Mouse (Mus musculus): ENCODE data around the gene Elob. TPM values are rescaled to one million over a fixed set of nuclear protein-coding genes. Genes with fewer than 3 reads are reported as not detected.
A peak's percentile ranks its signal among the peaks of the same experiment; 100 is the strongest.

Gene Elob
- polyA plus RNA-seq (2012; rRNA removed) = 237 and 329 TPM in 2 replicates

DNA sequence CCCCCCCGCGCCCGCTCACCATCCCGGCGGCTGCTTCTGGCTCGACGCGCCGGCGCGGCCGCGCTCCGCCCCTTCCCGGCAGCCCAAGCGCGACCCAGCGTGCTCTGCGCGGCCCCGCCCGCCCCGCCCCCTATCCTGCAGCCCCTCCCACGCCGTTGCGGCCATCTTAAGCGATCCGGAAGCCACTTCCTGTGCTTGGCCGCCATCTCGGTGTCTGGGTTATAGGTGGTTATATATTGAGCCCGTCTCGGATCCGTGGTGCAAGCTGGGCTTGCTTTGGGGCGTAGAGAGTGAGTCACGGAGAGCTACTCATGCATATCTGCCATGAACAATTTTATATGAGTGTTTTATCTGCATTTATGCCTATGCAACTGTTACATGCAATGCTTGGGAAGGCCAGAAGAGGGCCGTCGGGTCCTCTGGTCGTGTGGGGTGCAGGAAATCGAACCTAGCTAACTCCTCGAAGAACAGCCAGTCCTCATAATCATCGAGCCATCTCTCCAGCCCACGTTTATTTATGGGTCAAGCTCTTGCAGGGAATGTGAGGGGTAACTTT is at the start of gene Elob:
Gene Elob (minus strand): TSS at position 73 of the 556 bp plus-strand sequence.
- WGBS = 2% methylated on average over 31 of the region's 42 CpGs
- TF ChIP-seq POLR2A (IDR thresholded peaks at IDR 0.05; ENCODE audit: low read depth, low read length) = peak; percentile 11; the same call in 1 of the 2 replicates
- peak; percentile 21; the same call in 1 of the 2 replicates for TF ChIP-seq CTCF (IDR thresholded peaks at IDR 0.05; ENCODE audit: extremely low read depth, insufficient read depth, insufficient read length, insufficient replicate concordance)
- DNase-seq (ENCODE audit: low read depth in 1 of 2, low spot score in 2 of 2) = peak; percentile 79 to 83

GRCm38 (mm10) chr17:23877166-23877565 is 48.2 kb upstream of the Elob start:
- Histone ChIP-seq H3K27me3 (ENCODE audit: control insufficient read depth, insufficient read depth, low read length) (no peaks in the 10 kb centered on the region), H3K36me3 (ENCODE audit: control insufficient read depth, insufficient read depth, low read length) (no peaks in the 10 kb centered on the region), H3K4me3 (ENCODE audit: extremely low read depth, insufficient read depth, insufficient read length) (no peak overlapping the region), H3K27ac (ENCODE audit: insufficient read depth, low read length) (no peak overlapping the region), H3K4me1 (ENCODE audit: control insufficient read depth, insufficient read depth, insufficient read length) (no peaks in the 10 kb centered on the region)
- WGBS = 92% methylated on average over 2 of the region's 2 CpGs
- DNase-seq (ENCODE audit: low read depth in 1 of 2, low spot score in 2 of 2) = no peak
- no peak for TF ChIP-seq CTCF (IDR thresholded peaks at IDR 0.05; ENCODE audit: extremely low read depth, insufficient read depth, insufficient read length, insufficient replicate concordance)
- TF ChIP-seq POLR2A (IDR thresholded peaks at IDR 0.05; ENCODE audit: low read depth, low read length) = no peak

More for the DNA sequence above, at the start of gene Elob:
- Histone ChIP-seq H3K4me1 (ENCODE audit: control insufficient read depth, insufficient read depth, insufficient read length) (no peaks in the 10 kb centered on the region; the same call in 1 of the 2 replicates), H3K4me3 (ENCODE audit: extremely low read depth, insufficient read depth, insufficient read length) (peak within 1 kb of the TSS; percentile 73), H3K27ac (ENCODE audit: insufficient read depth, low read length) (peak within 1 kb of the TSS; percentile 95), H3K27me3 (ENCODE audit: control insufficient read depth, insufficient read depth, low read length) (no peaks in the 10 kb centered on the region), H3K36me3 (ENCODE audit: control insufficient read depth, insufficient read depth, low read length) (peaks cover 16% of the 10 kb centered on the region)

GRCm38 (mm10) chr17:23876741-23877140 is 47.8 kb upstream of the Elob start:
- no peak overlapping the region for H3K4me3 ChIP-seq (ENCODE audit: extremely low read depth, insufficient read depth, insufficient read length)
- no peaks in the 10 kb centered on the region for H3K27me3 ChIP-seq (ENCODE audit: control insufficient read depth, insufficient read depth, low read length)
- 69% methylated on average over 3 of the region's 3 CpGs for WGBS
- no peak overlapping the region for H3K27ac ChIP-seq (ENCODE audit: insufficient read depth, low read length)
- no peaks in the 10 kb centered on the region for H3K4me1 ChIP-seq (ENCODE audit: control insufficient read depth, insufficient read depth, insufficient read length)
- H3K36me3 ChIP-seq (ENCODE audit: control insufficient read depth, insufficient read depth, low read length) = no peaks in the 10 kb centered on the region
- DNase-seq (ENCODE audit: low read depth in 1 of 2, low spot score in 2 of 2) = no peak
- no peak for TF ChIP-seq POLR2A (IDR thresholded peaks at IDR 0.05; ENCODE audit: low read depth, low read length)
- no peak for TF ChIP-seq CTCF (IDR thresholded peaks at IDR 0.05; ENCODE audit: extremely low read depth, insufficient read depth, insufficient read length, insufficient replicate concordance)

DNA sequence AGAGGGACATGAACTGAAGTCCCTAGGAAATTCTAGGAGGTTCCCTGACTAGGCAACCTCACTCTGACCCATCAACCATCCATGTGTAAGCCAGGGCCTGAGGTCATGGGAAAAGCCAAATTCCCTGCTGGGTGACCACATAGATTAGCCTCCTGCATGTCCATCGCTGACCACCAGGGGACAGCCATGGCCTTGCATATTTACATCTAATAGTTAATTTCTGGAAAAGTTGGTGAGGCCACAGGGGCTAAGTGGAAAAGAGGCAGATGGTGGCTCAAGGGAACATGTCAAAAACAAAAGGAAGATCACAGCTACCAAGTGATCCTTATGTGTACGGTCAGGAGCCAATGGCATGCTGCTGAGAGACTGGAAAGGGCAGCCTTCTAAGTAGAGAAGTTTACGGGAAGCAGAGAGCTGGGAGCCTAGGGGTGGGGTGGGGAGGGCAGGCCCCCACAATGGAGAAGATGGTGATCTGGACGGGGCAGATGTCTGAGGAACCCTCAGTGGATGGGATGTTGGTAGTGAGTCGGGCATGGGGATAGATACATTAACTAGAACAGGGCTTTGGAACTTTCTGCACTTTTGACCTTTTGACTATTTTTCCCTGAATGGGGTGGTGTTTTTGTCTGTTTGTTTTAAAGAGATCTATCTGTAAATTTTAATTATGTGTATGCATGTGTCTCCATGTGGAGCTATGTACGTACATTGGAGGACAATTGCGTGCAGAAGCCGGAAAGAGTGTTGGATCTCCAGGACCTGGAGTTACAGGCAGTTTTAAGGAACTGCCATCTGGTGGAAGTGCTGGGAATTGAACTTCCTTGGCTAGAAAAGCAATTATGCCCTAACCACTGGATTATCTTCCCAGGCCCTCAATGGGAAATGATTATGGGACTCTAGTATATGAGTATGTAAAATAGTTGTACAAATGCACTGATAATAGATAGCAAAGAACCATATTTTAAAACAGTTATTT is 45.2 kb upstream of the Elob start:
- DNase-seq (ENCODE audit: low read depth in 1 of 2, low spot score in 2 of 2) = no peak
- TF ChIP-seq CTCF (IDR thresholded peaks at IDR 0.05; ENCODE audit: extremely low read depth, insufficient read depth, insufficient read length, insufficient replicate concordance) = peak; percentile 19; the same call in 1 of the 2 replicates
- TF ChIP-seq POLR2A (IDR thresholded peaks at IDR 0.05; ENCODE audit: low read depth, low read length) = no peak
- WGBS = 69% methylated on average over 8 of the region's 8 CpGs

GRCm38 (mm10) chr17:23868513-23868912 is 39.6 kb upstream of the Elob start:
- H3K4me3 ChIP-seq (ENCODE audit: extremely low read depth, insufficient read depth, insufficient read length) = no peak overlapping the region
- no peak overlapping the region for H3K27ac ChIP-seq (ENCODE audit: insufficient read depth, low read length)
- H3K4me1 ChIP-seq (ENCODE audit: control insufficient read depth, insufficient read depth, insufficient read length) = no peaks in the 10 kb centered on the region
- no peaks in the 10 kb centered on the region for H3K36me3 ChIP-seq (ENCODE audit: control insufficient read depth, insufficient read depth, low read length)
- 83% methylated on average over 11 of the region's 11 CpGs for WGBS
- no peak for DNase-seq (ENCODE audit: low read depth in 1 of 2, low spot score in 2 of 2)
- TF ChIP-seq POLR2A (IDR thresholded peaks at IDR 0.05; ENCODE audit: low read depth, low read length) (no peak), CTCF (IDR thresholded peaks at IDR 0.05; ENCODE audit: extremely low read depth, insufficient read depth, insufficient read length, insufficient replicate concordance) (no peak)
- H3K27me3 ChIP-seq (ENCODE audit: control insufficient read depth, insufficient read depth, low read length) = no peaks in the 10 kb centered on the region

More for the DNA sequence above, 45.2 kb upstream of the Elob start:
- Histone ChIP-seq H3K36me3 (ENCODE audit: control insufficient read depth, insufficient read depth, low read length) (no peaks in the 10 kb centered on the region), H3K27me3 (ENCODE audit: control insufficient read depth, insufficient read depth, low read length) (no peaks in the 10 kb centered on the region), H3K27ac (ENCODE audit: insufficient read depth, low read length) (no peak overlapping the region), H3K4me1 (ENCODE audit: control insufficient read depth, insufficient read depth, insufficient read length) (no peaks in the 10 kb centered on the region), H3K4me3 (ENCODE audit: extremely low read depth, insufficient read depth, insufficient read length) (no peak overlapping the region)

- TF ChIP-seq POLR2A (IDR thresholded peaks at IDR 0.05; ENCODE audit: low read depth, low read length) (no peak), CTCF (IDR thresholded peaks at IDR 0.05; ENCODE audit: extremely low read depth, insufficient read depth, insufficient read length, insufficient replicate concordance) (no peak)
- 82% methylated on average over 15 of the region's 15 CpGs for WGBS
- H3K36me3 ChIP-seq (ENCODE audit: control insufficient read depth, insufficient read depth, low read length) = no peaks in the 10 kb centered on the region
Observed at GRCm38 (mm10) chr17:23867756-23868155, 38.8 kb upstream of the Elob start, which contains the start of gene Prss21. TSS of gene Prss21 (plus strand) at chr17:23868056.

More at GRCm38 (mm10) chr17:23867756-23868155, 38.8 kb upstream of the Elob start, which contains the start of gene Prss21:
- Histone ChIP-seq H3K27me3 (ENCODE audit: control insufficient read depth, insufficient read depth, low read length) (no peaks in the 10 kb centered on the region), H3K4me3 (ENCODE audit: extremely low read depth, insufficient read depth, insufficient read length) (no peak within 1 kb of the TSS), H3K4me1 (ENCODE audit: control insufficient read depth, insufficient read depth, insufficient read length) (no peaks in the 10 kb centered on the region), H3K27ac (ENCODE audit: insufficient read depth, low read length) (no peak within 1 kb of the TSS)
- DNase-seq (ENCODE audit: low read depth in 1 of 2, low spot score in 2 of 2) = no peak

All from spleen, adult 2 months (tissue).